ENCODE assay signal across 21 mouse cellular contexts in genomic region chr19:54093599-54093998, GRCm38 (mm10). TPM values are rescaled to one million over a fixed set of nuclear protein-coding genes. Genes with fewer than 3 reads are reported as not detected.
DNase-seq lines count a peak whose midpoint lies in the region; TF ChIP-seq lines count a peak whose summit lies in the region.
"Had no signal": no experiment of that assay in that cellular context is flagged by ENCODE, and none has a peak within 500 bp of the region (broad histone marks: within the 10 kb centered on the region; RNA-seq: fewer than 3 reads in every experiment).

No protein-coding gene starts in this region.

- H3K4me3 ChIP-seq in kidney, adult 2 months (ENCODE audit: insufficient read depth, low read depth, low read length), result no peak overlapping the region
- H3K4me3 ChIP-seq in lung, adult 2 months (replicated peaks; ENCODE audit: extremely low read depth, low read depth, low read length), result no peak overlapping the region
- H3K4me3 ChIP-seq: forebrain, embryonic 10.5 days; heart, adult 2 months; hindbrain, embryonic 12.5 days; limb, embryonic 13.5 days; midbrain, embryonic 15.5 days; neural tube, embryonic 12.5 days had no signal

- no peak for TF ChIP-seq CTCF in kidney, adult 2 months (conservative IDR thresholded peaks at IDR 0.05; ENCODE audit: insufficient read depth, insufficient read length, low read depth, low read length)
- TF ChIP-seq CTCF in lung, adult 2 months (IDR thresholded peaks at IDR 0.05; ENCODE audit: insufficient read depth, low read length), result no peak

- no peaks in the 10 kb centered on the region for H3K4me1 ChIP-seq in kidney, adult 2 months (ENCODE audit: control insufficient read depth, insufficient read depth, low read length)
- no peaks in the 10 kb centered on the region for H3K4me1 ChIP-seq in lung, adult 2 months (ENCODE audit: control insufficient read depth, insufficient read depth, low read length)
- H3K4me1 ChIP-seq: limb, embryonic 13.5 days had no signal

- peak; percentile 10 for DNase-seq in kidney, adult 2 months
- no peak for DNase-seq in kidney, postnatal 10 days
- DNase-seq in lung, adult 2 months, result peak; percentile 17
- DNase-seq in lung, postnatal 10 days, result peak; percentile 31
- DNase-seq in testis, postnatal 10 days (ENCODE audit: low spot score), result peak; percentile 45
- DNase-seq in spleen, postnatal 4 days (ENCODE audit: low spot score in 2 of 2), result no peak
- no peak for DNase-seq in MN1 (ENCODE audit: low spot score)
- DNase-seq: cerebellum, adult 18-20 months; cerebellum, postnatal 14 days; gastrocnemius, postnatal 25 days; heart, adult 2 months; kidney, postnatal 4 days; thymus, postnatal 25 days had no signal

- H3K36me3 ChIP-seq in kidney, adult 2 months (ENCODE audit: control insufficient read depth, insufficient read depth, low read length), result no peaks in the 10 kb centered on the region
- H3K36me3 ChIP-seq: forebrain, embryonic 10.5 days; hindbrain, embryonic 12.5 days; limb, embryonic 13.5 days; midbrain, embryonic 15.5 days; neural tube, embryonic 12.5 days had no signal

- 89% methylated on average over 3 of the region's 3 CpGs for WGBS in kidney, adult 2 months
- 65% methylated on average over 3 of the region's 3 CpGs for WGBS in lung, adult 2 months

- H3K27ac ChIP-seq in kidney, adult 2 months (ENCODE audit: insufficient read depth, low read depth, low read length), result no peak overlapping the region
- H3K27ac ChIP-seq: forebrain, embryonic 10.5 days; heart, adult 2 months; hindbrain, embryonic 12.5 days; limb, embryonic 13.5 days; liver, embryonic 14.5 days; midbrain, embryonic 15.5 days; neural tube, embryonic 12.5 days had no signal

- H3K27me3 ChIP-seq in kidney, adult 2 months (replicated peaks; ENCODE audit: control insufficient read depth, insufficient read depth, low read length), result no peaks in the 10 kb centered on the region
- H3K27me3 ChIP-seq: hindbrain, embryonic 12.5 days; midbrain, embryonic 15.5 days; neural tube, embryonic 12.5 days had no signal

- no peak for TF ChIP-seq POLR2A in kidney, adult 2 months (IDR thresholded peaks at IDR 0.05; ENCODE audit: low read depth, low read length)
- TF ChIP-seq POLR2A in lung, adult 2 months (IDR thresholded peaks at IDR 0.05; ENCODE audit: borderline replicate concordance, extremely low read depth, low read depth, low read length), result no peak

RNA-seq across cellular contexts. Expression of gene Adra2a, which starts 49.6 kb away (rescaled TPM):
- 1.8 TPM in 2 replicates for polyA plus RNA-seq in kidney, adult 2 months (2012; rRNA removed)
- 1.4 and 1.6 TPM in 2 replicates for polyA plus RNA-seq in lung, adult 2 months (2012; rRNA removed)
- polyA plus RNA-seq: activated CD4-positive, CD25-positive, alpha-beta regulatory T cell, adult 4 months; heart, embryonic 14.5 days had no signal

Comparison
In these comparisons a context has a peak if more than half of its experiments do, and no peak if none do; other contexts are left out.
1. DNase-seq: peak in kidney, adult 2 months (single experiment), lung, adult 2 months (single experiment), lung, postnatal 10 days (single experiment) and testis, postnatal 10 days (single experiment); none in kidney, postnatal 10 days (single experiment), spleen, postnatal 4 days (0 of 2) and MN1 (single experiment).